Mouse (Mus musculus): Measurements from ENCODE around the gene Inpp5a. TPM values are rescaled to one million over a fixed set of nuclear protein-coding genes. Genes with fewer than 3 reads are reported as not detected.

The Inpp5a gene
- polyA plus RNA-seq, 1 experiment from 2014 or later: 17.7 TPM

DNA sequence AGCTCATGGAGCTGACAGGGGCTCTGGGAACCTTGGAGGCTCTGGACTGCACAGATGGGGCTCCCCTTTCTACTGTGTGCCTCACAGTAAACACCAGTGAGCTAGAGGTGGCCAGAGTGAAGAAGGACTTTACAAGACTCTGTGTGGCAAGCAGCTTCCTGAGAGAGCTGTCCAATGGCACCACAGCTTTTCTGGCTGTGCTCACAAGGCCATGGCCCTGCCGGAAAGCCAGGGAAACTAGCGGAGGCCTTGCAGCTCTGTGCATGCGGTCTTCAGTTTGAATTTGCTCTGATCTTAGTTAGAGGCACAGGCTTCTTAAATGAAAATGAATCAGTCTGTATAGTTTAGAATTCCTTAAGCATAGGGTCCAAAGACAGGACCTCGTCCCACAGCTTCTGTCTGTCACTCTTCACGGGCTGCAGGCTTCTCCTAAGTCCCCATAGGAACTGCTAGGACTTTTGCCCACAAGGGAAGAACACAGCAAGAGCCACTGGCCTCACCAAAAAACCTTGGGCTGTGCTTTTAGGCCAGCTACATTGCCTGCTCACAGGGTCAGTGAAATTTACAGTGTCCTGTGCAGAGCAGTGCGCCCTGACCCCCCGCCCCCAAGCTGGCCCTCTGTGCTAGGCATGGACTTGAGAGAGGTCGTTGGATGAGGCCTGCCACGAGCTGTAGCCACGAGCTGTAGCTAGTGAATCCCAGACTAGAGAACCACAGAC is 78.4 kb downstream of the Inpp5a start:
- Histone ChIP-seq H3K4me3 (ENCODE audit: low read length) (no peak overlapping the region), H3K27ac (ENCODE audit: low read length) (peak overlapping the region; percentile 72), H3K9ac (replicated peaks; ENCODE audit: low read length) (no peak overlapping the region), H3K36me3 (ENCODE audit: insufficient read depth, low read length) (no peaks in the 10 kb centered on the region), H3K27me3 (ENCODE audit: insufficient read depth, low read length) (no peaks in the 10 kb centered on the region), H3K4me1 (ENCODE audit: insufficient read depth, low read length) (peaks cover 37% of the 10 kb centered on the region), H3K4me2 (replicated peaks; ENCODE audit: low read depth, low read length) (no peak overlapping the region), H3K9me3 (ENCODE audit: low read length) (no peaks in the 10 kb centered on the region)
- 51% methylated on average over 10 of the region's 10 CpGs for WGBS
- ATAC-seq (ENCODE audit: low FRiP score, low TSS enrichment): peak; percentile 22; the same call in 1 of the 2 replicates

DNA sequence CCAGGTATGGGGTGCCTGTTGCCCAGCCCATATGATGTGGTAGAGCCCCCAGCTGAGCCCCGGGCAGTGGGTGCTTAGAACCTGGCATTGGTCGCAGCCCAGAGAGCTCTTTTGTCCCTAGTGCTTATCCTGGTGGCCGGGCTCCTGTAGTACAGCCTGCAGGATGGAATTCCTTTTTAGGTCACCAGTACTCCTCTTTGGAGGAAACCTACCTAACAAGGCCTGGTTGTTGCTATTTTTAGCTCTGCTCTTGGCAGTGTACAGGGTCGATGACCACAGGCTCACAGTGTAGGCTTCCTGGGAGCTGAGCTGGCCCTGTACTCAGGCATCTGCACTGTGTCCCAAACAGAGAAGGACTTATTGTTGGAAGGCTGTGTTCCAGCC is 79.0 kb downstream of the Inpp5a start:
- Histone ChIP-seq H3K9me3 (ENCODE audit: low read length) (no peaks in the 10 kb centered on the region), H3K4me2 (replicated peaks; ENCODE audit: low read depth, low read length) (no peak overlapping the region), H3K27ac (ENCODE audit: low read length) (peak overlapping the region; percentile 72), H3K4me1 (ENCODE audit: insufficient read depth, low read length) (peaks cover 42% of the 10 kb centered on the region), H3K27me3 (ENCODE audit: insufficient read depth, low read length) (no peaks in the 10 kb centered on the region), H3K36me3 (ENCODE audit: insufficient read depth, low read length) (no peaks in the 10 kb centered on the region), H3K9ac (replicated peaks; ENCODE audit: low read length) (no peak overlapping the region), H3K4me3 (ENCODE audit: low read length) (no peak overlapping the region)
- 53% methylated on average over 4 of the region's 4 CpGs for WGBS
- ATAC-seq (ENCODE audit: low FRiP score, low TSS enrichment): peak; percentile 49

DNA sequence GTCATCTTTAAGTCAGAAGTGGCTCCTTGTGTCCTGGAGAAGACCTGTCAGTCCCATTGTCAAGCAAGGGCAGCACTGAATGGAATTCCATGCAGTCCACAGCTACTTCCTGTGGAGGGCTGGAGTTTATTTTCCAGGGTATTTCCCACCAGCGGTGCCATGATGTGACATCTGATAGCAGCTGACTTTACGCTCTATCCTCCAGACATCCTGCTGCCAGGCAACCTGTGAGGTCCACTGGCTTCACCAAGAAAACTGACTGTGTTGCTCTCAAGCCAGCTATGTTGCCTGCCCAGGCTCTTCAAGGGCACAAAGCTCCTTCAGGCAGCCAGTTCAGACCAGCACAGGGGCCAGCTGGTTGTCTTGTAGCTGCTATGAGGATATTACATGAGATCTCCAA is 79.5 kb downstream of the Inpp5a start:
- peaks cover 44% of the 10 kb centered on the region for H3K4me1 ChIP-seq (ENCODE audit: insufficient read depth, low read length)
- peak; percentile 16; the same call in 1 of the 2 replicates for ATAC-seq (ENCODE audit: low FRiP score, low TSS enrichment)
- no peaks in the 10 kb centered on the region for H3K27me3 ChIP-seq (ENCODE audit: insufficient read depth, low read length)
- no peak overlapping the region for H3K4me3 ChIP-seq (ENCODE audit: low read length)
- H3K36me3 ChIP-seq (ENCODE audit: insufficient read depth, low read length): no peaks in the 10 kb centered on the region
- peak overlapping the region; percentile 72 for H3K27ac ChIP-seq (ENCODE audit: low read length)
- no peaks in the 10 kb centered on the region for H3K9me3 ChIP-seq (ENCODE audit: low read length)
- no peak overlapping the region for H3K9ac ChIP-seq (replicated peaks; ENCODE audit: low read length)
- 17% methylated on average over 2 of the region's 2 CpGs for WGBS
- no peak overlapping the region for H3K4me2 ChIP-seq (replicated peaks; ENCODE audit: low read depth, low read length)

DNA sequence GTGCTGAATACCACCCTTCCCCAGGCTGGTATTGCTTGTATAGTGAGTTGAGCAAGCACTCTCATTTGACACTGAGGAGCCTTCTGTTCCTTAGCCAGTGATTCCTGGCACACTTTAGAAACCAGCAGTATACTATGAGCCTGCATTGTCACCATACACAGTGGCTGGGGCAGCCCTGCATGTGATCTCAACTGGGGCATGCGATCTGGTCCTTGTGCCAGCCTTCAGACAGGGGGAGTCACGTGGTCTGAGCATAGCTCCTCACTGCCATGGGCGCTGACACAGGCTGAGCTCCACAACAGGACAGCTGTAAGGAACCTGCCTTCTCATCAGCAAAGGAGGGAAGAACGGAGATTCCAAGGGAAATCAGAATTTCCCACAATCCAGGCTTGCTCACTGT is 80.5 kb downstream of the Inpp5a start:
- peaks cover 44% of the 10 kb centered on the region for H3K4me1 ChIP-seq (ENCODE audit: insufficient read depth, low read length)
- H3K4me2 ChIP-seq (replicated peaks; ENCODE audit: low read depth, low read length): no peak overlapping the region
- H3K36me3 ChIP-seq (ENCODE audit: insufficient read depth, low read length): no peaks in the 10 kb centered on the region
- H3K27me3 ChIP-seq (ENCODE audit: insufficient read depth, low read length): no peaks in the 10 kb centered on the region
- no peaks in the 10 kb centered on the region for H3K9me3 ChIP-seq (ENCODE audit: low read length)
- ATAC-seq (ENCODE audit: low FRiP score, low TSS enrichment): no peak
- H3K27ac ChIP-seq (ENCODE audit: low read length): no peak overlapping the region
- WGBS: 79% methylated on average over 4 of the region's 4 CpGs
- no peak overlapping the region for H3K9ac ChIP-seq (replicated peaks; ENCODE audit: low read length)
- no peak overlapping the region for H3K4me3 ChIP-seq (ENCODE audit: low read length)

DNA sequence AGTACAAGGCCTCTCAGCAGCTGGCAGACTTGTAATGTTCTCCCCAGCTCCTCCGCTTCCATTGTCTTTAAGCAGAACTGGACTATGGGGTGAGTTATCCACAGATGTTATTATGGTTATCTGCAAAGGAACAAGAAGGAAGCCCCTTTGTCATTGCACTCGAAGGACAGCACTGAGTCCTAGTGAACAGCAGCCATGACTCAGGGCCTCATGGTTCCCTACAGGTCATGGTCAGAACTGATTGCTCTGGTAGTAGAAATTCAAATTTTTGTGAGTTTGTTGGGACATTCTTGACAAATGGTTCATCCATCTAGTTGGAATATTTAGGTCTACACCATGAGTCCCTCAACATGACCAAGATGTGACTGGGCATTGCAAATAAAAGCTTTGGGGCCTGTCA is 81.6 kb downstream of the Inpp5a start:
- 87% methylated on average over 2 of the region's 2 CpGs for WGBS
- no peak for ATAC-seq (ENCODE audit: low FRiP score, low TSS enrichment)
- no peaks in the 10 kb centered on the region for H3K27me3 ChIP-seq (ENCODE audit: insufficient read depth, low read length)
- H3K4me1 ChIP-seq (ENCODE audit: insufficient read depth, low read length): peaks cover 44% of the 10 kb centered on the region
- H3K9me3 ChIP-seq (ENCODE audit: low read length): no peaks in the 10 kb centered on the region
- no peak overlapping the region for H3K4me3 ChIP-seq (ENCODE audit: low read length)
- no peak overlapping the region for H3K9ac ChIP-seq (replicated peaks; ENCODE audit: low read length)
- H3K36me3 ChIP-seq (ENCODE audit: insufficient read depth, low read length): no peaks in the 10 kb centered on the region
- H3K4me2 ChIP-seq (replicated peaks; ENCODE audit: low read depth, low read length): no peak overlapping the region
- H3K27ac ChIP-seq (ENCODE audit: low read length): no peak overlapping the region

DNA sequence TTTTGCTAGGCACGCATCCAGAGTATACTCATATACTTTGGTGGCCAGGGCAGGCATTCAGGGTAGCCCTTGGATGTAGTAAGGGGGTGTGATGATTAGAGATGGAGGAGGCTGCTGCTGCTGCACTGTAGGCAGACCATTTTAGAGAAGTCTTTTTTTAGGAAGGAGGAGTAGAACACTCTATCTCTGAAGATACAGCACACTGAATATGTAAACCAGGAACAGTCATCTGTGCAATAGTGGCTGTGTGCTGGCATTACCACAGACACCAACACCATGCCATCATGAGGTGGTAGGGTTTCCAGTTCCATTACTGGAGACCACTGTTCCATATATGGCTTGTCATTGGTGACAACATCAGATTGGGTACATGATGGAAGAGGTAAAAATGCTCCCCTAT is 83.1 kb downstream of the Inpp5a start:
- Histone ChIP-seq H3K4me2 (replicated peaks; ENCODE audit: low read depth, low read length) (no peak overlapping the region), H3K9ac (replicated peaks; ENCODE audit: low read length) (no peak overlapping the region), H3K27ac (ENCODE audit: low read length) (no peak overlapping the region; the same call in 1 of the 2 replicates), H3K36me3 (ENCODE audit: insufficient read depth, low read length) (no peaks in the 10 kb centered on the region), H3K4me1 (ENCODE audit: insufficient read depth, low read length) (peaks cover 29% of the 10 kb centered on the region), H3K27me3 (ENCODE audit: insufficient read depth, low read length) (no peaks in the 10 kb centered on the region), H3K4me3 (ENCODE audit: low read length) (no peak overlapping the region), H3K9me3 (ENCODE audit: low read length) (no peaks in the 10 kb centered on the region)
- no peak for ATAC-seq (ENCODE audit: low FRiP score, low TSS enrichment)
- WGBS: 73% methylated on average over 1 of the region's 1 CpGs

DNA sequence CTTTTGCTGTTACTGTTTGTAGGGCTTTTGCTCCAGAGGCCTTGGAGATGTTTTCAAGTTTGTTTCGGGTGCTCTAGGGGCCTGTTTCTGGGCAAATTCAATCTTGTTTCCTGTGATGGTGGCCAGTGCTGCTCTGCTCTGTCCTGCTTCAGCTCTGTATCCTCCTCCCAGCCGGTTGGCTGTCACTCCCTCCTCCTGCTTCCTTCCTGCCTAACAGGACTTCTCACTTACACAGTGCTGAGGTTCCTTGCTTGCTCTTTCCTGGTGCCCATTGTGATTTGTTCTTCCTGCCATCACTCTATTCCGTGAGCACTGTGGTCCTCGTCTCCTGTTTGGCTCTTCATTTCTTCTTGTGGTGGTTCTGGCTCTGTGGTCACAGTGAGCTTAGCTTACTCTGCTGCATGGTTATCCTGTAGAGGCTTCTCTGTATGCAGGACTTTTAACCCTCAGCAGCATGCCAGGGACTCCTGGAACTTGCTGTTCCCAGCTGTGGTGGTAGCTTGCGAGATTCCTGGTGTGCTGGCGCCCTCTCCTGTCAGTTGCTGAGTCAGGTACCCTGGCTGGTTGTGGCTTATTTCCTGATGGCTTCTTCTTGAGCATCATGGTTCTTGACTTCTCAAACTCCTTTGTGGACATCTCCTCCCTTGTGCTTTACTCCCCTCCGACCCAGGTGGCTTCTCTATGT is 84.1 kb downstream of the Inpp5a start:
- Histone ChIP-seq H3K4me3 (ENCODE audit: low read length) (no peak overlapping the region), H3K4me1 (ENCODE audit: insufficient read depth, low read length) (peaks cover 20% of the 10 kb centered on the region), H3K4me2 (replicated peaks; ENCODE audit: low read depth, low read length) (no peak overlapping the region), H3K36me3 (ENCODE audit: insufficient read depth, low read length) (0 out of 2 replicates have a peak, but pooled peaks cover under 1% of the 10 kb centered on the region), H3K27ac (ENCODE audit: low read length) (peak overlapping the region; percentile 58), H3K9ac (replicated peaks; ENCODE audit: low read length) (no peak overlapping the region), H3K27me3 (ENCODE audit: insufficient read depth, low read length) (no peaks in the 10 kb centered on the region), H3K9me3 (ENCODE audit: low read length) (no peaks in the 10 kb centered on the region)
- 26% methylated on average over 7 of the region's 7 CpGs for WGBS
- ATAC-seq (ENCODE audit: low FRiP score, low TSS enrichment): peak; percentile 80

DNA sequence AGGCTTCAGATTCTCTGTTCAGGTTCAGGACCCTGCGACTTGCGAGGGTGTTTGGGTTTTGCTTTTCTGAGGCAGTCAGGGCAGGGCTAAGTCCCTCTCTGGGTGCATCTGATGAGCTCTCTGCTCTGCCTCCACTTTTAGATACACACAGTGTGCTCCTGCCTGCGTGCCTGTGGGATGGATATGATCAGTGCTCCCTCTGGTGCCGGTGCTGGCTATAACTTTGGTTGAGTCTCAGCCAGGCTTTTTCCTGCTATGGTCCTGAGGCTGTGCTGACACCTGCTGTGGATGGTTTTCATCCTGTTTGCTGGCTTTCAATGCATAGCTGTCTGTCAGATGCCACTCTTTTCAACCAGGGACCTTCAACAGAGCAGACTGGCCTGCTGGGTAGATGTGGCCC is 87.0 kb downstream of the Inpp5a start:
- Histone ChIP-seq H3K4me1 (ENCODE audit: insufficient read depth, low read length) (peaks cover 10% of the 10 kb centered on the region), H3K4me3 (ENCODE audit: low read length) (no peak overlapping the region), H3K9ac (replicated peaks; ENCODE audit: low read length) (no peak overlapping the region), H3K36me3 (ENCODE audit: insufficient read depth, low read length) (peaks cover 2% of the 10 kb centered on the region; the same call in 1 of the 2 replicates), H3K27ac (ENCODE audit: low read length) (no peak overlapping the region), H3K9me3 (ENCODE audit: low read length) (no peaks in the 10 kb centered on the region), H3K27me3 (ENCODE audit: insufficient read depth, low read length) (no peaks in the 10 kb centered on the region), H3K4me2 (replicated peaks; ENCODE audit: low read depth, low read length) (no peak overlapping the region)
- ATAC-seq (ENCODE audit: low FRiP score, low TSS enrichment): no peak
- 42% methylated on average over 4 of the region's 4 CpGs for WGBS

DNA sequence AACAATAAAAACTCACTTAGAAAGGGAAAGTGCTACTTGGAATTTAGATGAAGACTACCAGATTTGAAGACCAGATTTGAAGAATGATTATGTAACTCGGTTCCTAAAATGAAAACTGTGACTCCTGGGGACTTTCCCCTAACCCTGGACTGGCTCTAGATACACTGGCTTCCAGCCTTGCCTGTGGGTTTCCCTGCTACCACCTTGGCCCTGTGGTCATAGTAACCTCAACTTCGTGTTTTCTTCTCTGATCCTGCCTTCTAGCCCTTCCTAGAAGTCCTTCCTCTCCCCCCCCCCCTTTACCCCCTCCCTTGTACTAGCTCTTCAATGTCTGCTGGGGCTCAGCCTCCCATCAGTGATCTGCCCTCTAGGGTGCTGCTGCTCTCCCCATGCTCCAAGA is 87.8 kb downstream of the Inpp5a start:
- Histone ChIP-seq H3K4me3 (ENCODE audit: low read length) (no peak overlapping the region), H3K9ac (replicated peaks; ENCODE audit: low read length) (no peak overlapping the region), H3K27me3 (ENCODE audit: insufficient read depth, low read length) (no peaks in the 10 kb centered on the region), H3K4me2 (replicated peaks; ENCODE audit: low read depth, low read length) (no peak overlapping the region), H3K27ac (ENCODE audit: low read length) (no peak overlapping the region), H3K4me1 (ENCODE audit: insufficient read depth, low read length) (peaks cover 10% of the 10 kb centered on the region), H3K9me3 (ENCODE audit: low read length) (no peaks in the 10 kb centered on the region), H3K36me3 (ENCODE audit: insufficient read depth, low read length) (peaks cover 2% of the 10 kb centered on the region; the same call in 1 of the 2 replicates)
- 58% methylated on average over 2 of the region's 2 CpGs for WGBS
- ATAC-seq (ENCODE audit: low FRiP score, low TSS enrichment): no peak

DNA sequence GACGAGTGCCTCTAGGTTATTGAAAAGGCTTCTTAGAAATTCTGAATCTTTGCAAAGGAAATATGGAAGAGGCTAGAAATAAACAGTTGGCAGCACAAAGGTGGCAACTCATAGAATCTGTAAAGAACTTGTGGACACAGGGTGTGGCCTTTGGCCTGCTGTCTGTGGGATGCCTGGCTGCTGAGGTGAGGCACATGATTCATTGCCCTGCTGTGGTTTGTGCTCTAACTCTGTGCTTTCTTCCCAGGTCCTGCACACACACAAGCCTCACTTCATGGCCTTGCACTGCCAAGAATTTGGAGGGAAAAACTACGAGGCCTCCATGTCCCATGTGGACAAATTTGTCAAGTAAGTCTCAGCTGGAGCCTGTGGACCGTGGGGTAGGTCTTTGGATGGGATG is 88.8 kb downstream of the Inpp5a start:
- Histone ChIP-seq H3K9ac (replicated peaks; ENCODE audit: low read length) (no peak overlapping the region), H3K36me3 (ENCODE audit: insufficient read depth, low read length) (peaks cover 2% of the 10 kb centered on the region; the same call in 1 of the 2 replicates), H3K27me3 (ENCODE audit: insufficient read depth, low read length) (no peaks in the 10 kb centered on the region), H3K4me3 (ENCODE audit: low read length) (no peak overlapping the region), H3K4me1 (ENCODE audit: insufficient read depth, low read length) (peaks cover 3% of the 10 kb centered on the region), H3K4me2 (replicated peaks; ENCODE audit: low read depth, low read length) (no peak overlapping the region), H3K9me3 (ENCODE audit: low read length) (no peaks in the 10 kb centered on the region), H3K27ac (ENCODE audit: low read length) (no peak overlapping the region)
- WGBS: 77% methylated on average over 3 of the region's 3 CpGs
- no peak for ATAC-seq (ENCODE audit: low FRiP score, low TSS enrichment)

All from kidney, embryonic 16.5 days (tissue).